Mouse (Mus musculus): ENCODE results near the gene Ikzf1.

GRCm38 (mm10) chr11:11656995-11657530, 27.7 kb upstream of the Ikzf1 start:
- TF ChIP-seq CTCF (IDR thresholded peaks at IDR 0.05; ENCODE audit: low read depth) (no peak), EP300 (IDR thresholded peaks at IDR 0.05; ENCODE audit: low read depth) (no peak)

All from heart, postnatal 0 days (tissue).